Mouse (Mus musculus) liver, embryonic 15.5 days (tissue): Measurements from ENCODE around the gene Dennd1a. TPM values are rescaled to one million over a fixed set of nuclear protein-coding genes. Genes with fewer than 3 reads are reported as not detected.

Source experiments
- ATAC-seq: fragments of 200-750 bp; cut with Nextera tagmentation; 2 replicates; pipeline ENCODE4 v1.8.0; 2017; ENCODE audit warnings: moderate number of reproducible peaks, mild to moderate bottlenecking, moderate library complexity; ENCODE audit not compliant: insufficient read depth
- H3K27ac ChIP-seq: fragments of 300-500 bp; sonication (generic); replicated peaks from 2 replicates; pipeline ENCODE4 v1.5.1; 2015; ENCODE audit warnings: mild to moderate bottlenecking, inconsistent platforms
- H3K27me3 ChIP-seq: fragments of 300-500 bp; sonication (generic); 2 replicates; pipeline ENCODE4 v1.6.1; 2015; ENCODE audit warnings: mild to moderate bottlenecking, inconsistent platforms
- H3K36me3 ChIP-seq: fragments of 300-500 bp; sonication (generic); replicated peaks from 2 replicates; pipeline ENCODE4 v1.6.1; 2015; ENCODE audit warnings: moderate library complexity, mild to moderate bottlenecking, inconsistent platforms
- H3K4me1 ChIP-seq: fragments of 300-500 bp; sonication (generic); replicated peaks from 2 replicates; pipeline ENCODE4 v1.6.1; 2015; ENCODE audit warnings: inconsistent platforms
- H3K4me2 ChIP-seq: fragments of 300-500 bp; sonication (generic); 2 replicates; pipeline ENCODE4 v1.6.1; 2015; ENCODE audit warnings: moderate library complexity, mild to moderate bottlenecking, inconsistent platforms
- H3K4me3 ChIP-seq: fragments of 300-500 bp; sonication (generic); replicated peaks from 2 replicates; pipeline ENCODE4 v1.5.1; 2015; ENCODE audit warnings: mild to moderate bottlenecking, inconsistent platforms
- H3K9ac ChIP-seq: fragments of 300-500 bp; sonication (generic); 2 replicates; pipeline ENCODE4 v1.6.1; 2015; ENCODE audit warnings: moderate library complexity, mild to moderate bottlenecking, inconsistent platforms
- H3K9me3 ChIP-seq: fragments of 300-500 bp; sonication (generic); replicated peaks from 2 replicates; pipeline ENCODE4 v1.6.1; 2016; ENCODE audit warnings: inconsistent platforms
- WGBS: fragments of 180-500 bp; shearing (Covaris S2); methylation state at CpG from one replicate; pipeline ENCODE4 v1.1.7; 2015; ENCODE audit warnings: mixed read lengths; ENCODE audit not compliant: insufficient replicate concordance; 5-methylcytosine and 5-hydroxymethylcytosine counted together
- polyA plus RNA-seq: library from polyadenylated mRNA; unstranded; fragments of >200 nt; fragmentation: Nextera tagmentation; extraction: Ambion mirVana; gene quantifications from 2 replicates; pipeline ENCODE4 v1.2.1, GENCODE M21; 2015

Gene Dennd1a
- polyA plus RNA-seq, 1 experiment from 2014 or later = 9.9 TPM

DNA sequence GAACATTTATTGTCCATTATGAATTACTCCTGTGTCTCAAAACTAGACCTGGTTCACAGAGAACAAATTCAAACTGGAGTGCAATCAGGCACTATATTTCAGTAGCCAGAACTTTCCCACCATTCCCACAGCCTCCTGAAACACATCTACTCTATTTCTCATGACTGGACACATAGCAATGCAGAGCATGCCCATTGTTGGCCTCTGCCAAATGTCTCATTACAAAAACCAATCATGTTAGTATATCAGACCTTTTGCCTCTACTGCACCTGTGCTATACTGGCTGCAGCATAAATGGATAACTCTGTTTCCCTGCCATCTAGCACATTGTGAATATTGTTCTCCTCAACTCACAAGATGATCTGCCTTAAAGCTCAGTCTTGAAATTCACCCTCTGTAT is 238.2 kb downstream of the Dennd1a start:
- Histone ChIP-seq H3K27me3 (no peaks in the 10 kb centered on the region), H3K27ac (no peak overlapping the region), H3K4me3 (no peak overlapping the region), H3K36me3 (no peaks in the 10 kb centered on the region), H3K4me2 (no peak overlapping the region), H3K4me1 (peaks cover 19% of the 10 kb centered on the region; the same call in 1 of the 2 replicates), H3K9ac (no peak overlapping the region), H3K9me3 (no peaks in the 10 kb centered on the region)
- no peak for ATAC-seq

DNA sequence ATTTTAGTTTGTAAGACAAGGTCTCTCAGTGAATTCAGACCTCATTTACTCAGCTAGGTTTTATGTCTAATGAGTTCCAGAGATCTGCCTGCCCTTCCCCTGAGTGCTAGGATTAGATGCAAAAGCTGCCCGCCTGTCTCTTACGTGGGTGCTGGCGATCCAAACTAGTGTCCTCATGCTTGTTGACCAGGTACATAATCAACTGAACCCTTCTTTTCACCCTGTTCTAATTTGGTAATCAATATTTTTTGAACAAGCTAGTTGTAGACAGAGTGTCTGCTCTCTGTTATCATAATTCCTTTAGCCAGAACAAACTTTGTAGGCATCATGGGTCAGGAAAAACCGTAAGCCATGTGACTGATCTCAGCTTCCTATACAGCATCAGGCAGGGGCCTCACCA is 241.9 kb downstream of the Dennd1a start:
- no peak overlapping the region for H3K4me2 ChIP-seq
- no peak for ATAC-seq
- H3K27ac ChIP-seq = no peak overlapping the region
- H3K4me1 ChIP-seq = no peaks in the 10 kb centered on the region
- H3K9ac ChIP-seq = no peak overlapping the region
- H3K27me3 ChIP-seq = no peaks in the 10 kb centered on the region
- H3K36me3 ChIP-seq = no peaks in the 10 kb centered on the region; the same call in 1 of the 2 replicates
- H3K9me3 ChIP-seq = no peaks in the 10 kb centered on the region
- WGBS = 79% methylated on average over 4 of the region's 4 CpGs
- H3K4me3 ChIP-seq = no peak overlapping the region

DNA sequence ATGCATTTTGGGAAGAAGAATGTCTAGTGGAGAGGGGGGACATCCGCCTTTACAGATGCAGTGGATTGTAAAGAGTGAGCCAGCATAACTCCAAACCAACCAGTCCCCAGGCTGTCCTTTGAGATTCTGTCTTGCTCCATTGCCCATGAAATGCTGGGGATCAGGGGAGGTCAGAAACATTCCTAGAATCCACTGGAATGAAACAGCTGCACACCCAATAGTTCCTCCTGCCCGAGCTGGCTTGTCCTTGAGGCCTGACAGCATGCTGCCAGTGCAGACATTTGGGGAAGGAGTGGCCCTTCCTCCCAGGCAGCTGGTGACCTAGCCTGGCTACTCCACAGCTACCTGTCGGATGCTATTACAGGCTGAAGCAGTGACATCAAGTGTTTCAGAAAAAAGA is 246.3 kb downstream of the Dennd1a start:
- WGBS = 58% methylated on average over 3 of the region's 3 CpGs
- Histone ChIP-seq H3K9me3 (no peaks in the 10 kb centered on the region), H3K36me3 (no peaks in the 10 kb centered on the region; the same call in 1 of the 2 replicates), H3K4me3 (no peak overlapping the region), H3K27ac (no peak overlapping the region), H3K4me2 (no peak overlapping the region), H3K4me1 (no peaks in the 10 kb centered on the region), H3K9ac (no peak overlapping the region), H3K27me3 (no peaks in the 10 kb centered on the region)
- ATAC-seq = no peak

DNA sequence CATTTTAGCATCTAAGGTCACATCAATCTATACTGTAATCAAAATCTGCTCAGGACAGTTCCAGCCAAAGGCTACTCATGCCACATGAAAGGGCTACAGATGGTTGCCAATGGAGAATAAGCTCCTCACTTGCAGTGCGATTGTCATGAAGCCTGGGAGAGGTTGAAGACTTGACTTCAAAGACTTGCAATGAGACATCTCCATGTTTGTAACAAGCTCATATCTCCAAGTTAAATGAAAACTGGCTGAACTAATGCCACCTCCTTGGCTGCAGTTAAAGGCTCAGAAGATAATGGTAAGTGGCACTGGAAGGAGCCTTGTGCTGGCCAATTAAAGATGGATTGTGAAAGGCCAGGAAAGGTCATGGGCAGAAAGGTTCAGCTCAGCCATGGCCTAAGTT is 247.6 kb downstream of the Dennd1a start:
- H3K9me3 ChIP-seq = no peaks in the 10 kb centered on the region
- no peaks in the 10 kb centered on the region for H3K4me1 ChIP-seq
- no peaks in the 10 kb centered on the region; the same call in 1 of the 2 replicates for H3K36me3 ChIP-seq
- H3K4me3 ChIP-seq = no peak overlapping the region
- no peak overlapping the region for H3K27ac ChIP-seq
- no peak overlapping the region for H3K4me2 ChIP-seq
- WGBS = 86% methylated on average over 1 of the region's 1 CpGs
- H3K27me3 ChIP-seq = no peaks in the 10 kb centered on the region
- H3K9ac ChIP-seq = no peak overlapping the region
- ATAC-seq = no peak

DNA sequence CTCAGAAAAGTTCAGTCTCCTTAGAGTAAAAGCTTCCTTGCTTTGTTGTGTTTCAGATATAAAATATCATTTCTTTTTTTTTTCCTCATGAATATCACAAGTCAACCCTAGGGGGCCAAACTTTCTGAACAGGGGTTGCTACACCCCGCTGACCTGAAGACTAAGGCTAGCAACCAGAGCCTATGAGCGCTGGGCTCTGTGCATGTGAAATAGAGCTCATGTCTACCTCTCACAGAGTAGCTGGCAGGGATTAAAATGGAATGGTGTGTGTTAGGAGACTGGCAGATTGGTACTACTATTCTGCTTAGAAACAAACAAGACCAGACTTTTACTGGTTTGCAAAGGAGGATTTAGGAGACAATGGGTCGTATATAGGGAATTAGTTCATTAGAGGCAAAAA is 258.9 kb downstream of the Dennd1a start:
- H3K9ac ChIP-seq = no peak overlapping the region
- no peak overlapping the region for H3K4me3 ChIP-seq
- no peaks in the 10 kb centered on the region for H3K36me3 ChIP-seq
- H3K9me3 ChIP-seq = no peaks in the 10 kb centered on the region
- H3K27me3 ChIP-seq = no peaks in the 10 kb centered on the region
- no peak overlapping the region for H3K27ac ChIP-seq
- H3K4me2 ChIP-seq = no peak overlapping the region
- WGBS = 79% methylated on average over 3 of the region's 3 CpGs
- H3K4me1 ChIP-seq = no peaks in the 10 kb centered on the region
- no peak for ATAC-seq

DNA sequence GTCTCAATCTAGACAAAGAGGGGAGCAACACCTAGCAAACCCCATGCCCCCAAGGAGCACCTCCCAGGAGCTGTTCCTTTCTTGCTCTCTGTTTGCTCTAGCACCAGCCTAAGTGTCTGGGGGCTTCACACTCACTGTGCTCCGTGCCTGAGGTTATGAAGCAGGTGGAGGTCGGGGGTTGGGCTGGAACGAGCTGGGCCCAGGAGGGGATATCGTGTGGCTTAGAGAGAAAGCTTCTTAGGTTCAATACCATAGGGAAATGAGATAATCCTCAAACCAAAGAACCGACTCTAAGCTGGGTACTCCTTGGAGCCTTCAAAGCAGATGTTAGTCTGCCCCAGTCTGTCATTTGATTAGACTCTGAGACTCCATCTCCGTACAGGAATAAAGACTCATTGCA is 261.6 kb downstream of the Dennd1a start:
- Histone ChIP-seq H3K27ac (no peak overlapping the region), H3K9ac (no peak overlapping the region), H3K27me3 (no peaks in the 10 kb centered on the region), H3K36me3 (no peaks in the 10 kb centered on the region), H3K4me2 (no peak overlapping the region), H3K4me1 (no peaks in the 10 kb centered on the region), H3K9me3 (no peaks in the 10 kb centered on the region), H3K4me3 (no peak overlapping the region)
- 65% methylated on average over 6 of the region's 6 CpGs for WGBS
- no peak for ATAC-seq

DNA sequence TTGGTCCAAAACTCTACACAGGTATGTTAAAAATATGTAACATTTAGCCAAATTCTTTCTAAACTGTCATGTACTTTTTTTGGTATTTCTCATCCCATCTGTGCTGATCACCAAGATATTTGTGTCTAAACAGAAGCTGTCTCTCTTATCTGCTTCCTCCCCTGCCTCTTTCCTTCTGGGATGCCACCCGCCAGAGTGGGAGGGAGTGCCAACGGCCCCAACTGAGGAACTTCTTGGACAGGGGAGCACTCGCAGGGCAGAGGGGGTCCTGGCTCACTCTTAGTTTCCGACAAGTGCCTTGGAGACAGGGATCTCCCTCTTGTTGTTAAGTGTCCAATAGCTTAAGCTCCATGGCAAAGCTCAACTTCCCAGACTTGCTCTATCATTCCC is 263.5 kb downstream of the Dennd1a start:
- no peaks in the 10 kb centered on the region for H3K27me3 ChIP-seq
- H3K4me1 ChIP-seq = no peaks in the 10 kb centered on the region
- no peaks in the 10 kb centered on the region for H3K9me3 ChIP-seq
- no peak overlapping the region for H3K9ac ChIP-seq
- H3K27ac ChIP-seq = no peak overlapping the region
- no peaks in the 10 kb centered on the region for H3K36me3 ChIP-seq
- ATAC-seq = no peak
- no peak overlapping the region for H3K4me2 ChIP-seq
- WGBS = 60% methylated on average over 4 of the region's 4 CpGs
- H3K4me3 ChIP-seq = no peak overlapping the region

DNA sequence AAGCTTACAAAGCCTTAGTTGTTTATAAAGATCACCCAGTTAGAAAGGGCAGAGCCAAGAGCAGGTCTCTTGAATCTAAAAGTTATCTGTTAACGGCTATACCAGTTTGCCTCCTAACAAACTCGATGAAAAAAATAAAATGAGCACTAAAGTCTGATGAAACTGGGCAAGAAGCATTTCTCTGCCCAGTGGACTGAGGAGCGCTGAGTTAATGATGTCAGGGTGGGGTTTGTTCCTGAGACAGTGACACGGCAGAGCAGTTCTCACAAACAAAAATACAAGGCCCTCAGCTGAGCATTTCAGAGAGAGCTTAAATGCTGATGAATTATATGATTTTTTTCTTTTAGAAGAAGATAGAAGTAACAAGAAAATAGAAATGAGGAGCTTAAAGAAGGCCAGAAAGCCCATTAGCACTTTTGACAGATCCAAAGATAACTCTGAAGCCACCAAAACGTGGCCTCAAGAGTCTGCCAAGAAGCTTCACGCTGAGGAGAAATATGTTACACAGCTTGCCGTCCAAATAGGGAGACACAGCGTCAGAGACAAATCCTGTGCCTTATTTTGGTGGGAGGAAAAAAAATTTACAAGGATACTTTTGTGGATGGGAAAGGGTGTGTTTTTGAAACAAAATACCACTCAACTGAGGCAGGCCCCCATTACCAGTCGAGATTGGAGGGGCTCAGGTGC is 264.0 kb downstream of the Dennd1a start:
- Histone ChIP-seq H3K27me3 (no peaks in the 10 kb centered on the region), H3K9ac (no peak overlapping the region), H3K27ac (no peak overlapping the region), H3K4me3 (no peak overlapping the region), H3K4me1 (no peaks in the 10 kb centered on the region), H3K9me3 (no peaks in the 10 kb centered on the region), H3K36me3 (no peaks in the 10 kb centered on the region), H3K4me2 (no peak overlapping the region)
- 71% methylated on average over 9 of the region's 9 CpGs for WGBS
- ATAC-seq = no peak

DNA sequence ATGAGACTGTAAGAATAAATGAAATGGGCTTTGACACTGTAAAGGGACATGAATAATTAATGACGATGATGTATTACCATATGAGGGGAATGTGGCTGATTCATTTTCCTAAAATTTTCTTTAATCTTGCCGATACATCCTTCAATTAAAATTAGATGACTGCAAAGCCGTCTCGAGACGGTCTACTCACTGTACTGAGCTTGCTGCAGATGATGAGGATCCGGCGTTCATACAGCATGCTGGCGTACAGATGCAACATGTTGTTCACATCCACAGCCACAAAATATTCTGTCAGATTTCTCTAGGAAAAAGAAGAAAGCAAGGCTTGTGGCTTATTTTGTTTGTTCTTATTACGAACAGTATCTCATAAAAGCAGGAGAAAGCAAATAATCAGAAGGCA is 266.0 kb downstream of the Dennd1a start:
- no peaks in the 10 kb centered on the region for H3K9me3 ChIP-seq
- no peak overlapping the region for H3K4me3 ChIP-seq
- no peak for ATAC-seq
- no peak overlapping the region for H3K27ac ChIP-seq
- 87% methylated on average over 9 of the region's 9 CpGs for WGBS
- no peaks in the 10 kb centered on the region for H3K4me1 ChIP-seq
- no peak overlapping the region for H3K9ac ChIP-seq
- no peaks in the 10 kb centered on the region for H3K36me3 ChIP-seq
- H3K27me3 ChIP-seq = no peaks in the 10 kb centered on the region
- H3K4me2 ChIP-seq = no peak overlapping the region

DNA sequence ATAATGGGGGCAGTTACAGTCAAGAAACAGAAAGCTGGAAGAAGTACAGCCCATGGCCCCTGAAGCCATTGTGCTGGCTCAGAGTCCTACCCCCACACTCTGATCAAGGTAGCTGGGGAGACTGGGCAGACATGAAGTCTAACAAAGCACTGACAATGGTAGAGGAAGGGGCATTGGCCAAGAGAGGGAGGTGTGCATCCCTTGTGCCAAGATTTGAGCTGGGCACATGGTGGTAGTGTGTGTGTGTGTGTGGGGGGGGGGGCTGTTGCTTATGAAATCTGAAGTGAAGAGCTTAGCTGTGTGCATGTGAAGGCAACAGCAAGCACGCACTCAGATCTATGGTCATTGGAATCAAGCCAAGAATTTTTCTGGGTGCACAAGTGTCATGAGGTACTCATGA is 272.5 kb downstream of the Dennd1a start:
- Histone ChIP-seq H3K9me3 (no peaks in the 10 kb centered on the region), H3K4me3 (no peak overlapping the region), H3K9ac (no peak overlapping the region), H3K36me3 (no peaks in the 10 kb centered on the region), H3K4me2 (no peak overlapping the region), H3K27me3 (no peaks in the 10 kb centered on the region), H3K27ac (no peak overlapping the region), H3K4me1 (no peaks in the 10 kb centered on the region)
- no peak for ATAC-seq
- 53% methylated on average over 1 of the region's 1 CpGs for WGBS

DNA sequence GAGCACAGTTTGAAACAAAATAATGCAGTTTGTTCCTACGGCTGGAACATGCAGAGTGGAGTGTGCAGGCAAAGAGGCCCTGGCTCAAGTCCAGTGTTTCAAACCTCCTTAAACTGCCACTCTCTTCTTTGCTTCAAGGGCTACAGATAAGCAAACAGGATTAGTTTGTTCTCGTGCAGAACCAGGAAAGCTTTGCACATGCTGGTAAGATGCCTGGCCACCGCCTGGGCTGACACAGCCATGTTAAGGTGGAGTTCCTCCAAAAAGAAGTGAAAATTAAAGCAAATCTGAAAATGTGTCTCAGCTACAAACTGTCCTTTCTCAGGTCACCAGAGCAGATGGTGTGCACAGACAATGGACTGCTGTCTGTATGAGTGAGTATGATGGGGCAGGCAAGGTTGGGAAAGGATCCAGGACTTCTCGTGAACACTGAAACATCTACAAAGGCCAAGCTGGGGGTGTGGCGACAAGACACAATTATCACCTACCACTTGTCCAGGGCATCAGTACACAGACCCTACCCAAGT is 273.3 kb downstream of the Dennd1a start:
- Histone ChIP-seq H3K9ac (no peak overlapping the region), H3K4me1 (no peaks in the 10 kb centered on the region), H3K36me3 (no peaks in the 10 kb centered on the region), H3K27me3 (no peaks in the 10 kb centered on the region), H3K4me3 (no peak overlapping the region), H3K9me3 (no peaks in the 10 kb centered on the region), H3K4me2 (no peak overlapping the region), H3K27ac (no peak overlapping the region)
- no peak for ATAC-seq
- 56% methylated on average over 5 of the region's 5 CpGs for WGBS

DNA sequence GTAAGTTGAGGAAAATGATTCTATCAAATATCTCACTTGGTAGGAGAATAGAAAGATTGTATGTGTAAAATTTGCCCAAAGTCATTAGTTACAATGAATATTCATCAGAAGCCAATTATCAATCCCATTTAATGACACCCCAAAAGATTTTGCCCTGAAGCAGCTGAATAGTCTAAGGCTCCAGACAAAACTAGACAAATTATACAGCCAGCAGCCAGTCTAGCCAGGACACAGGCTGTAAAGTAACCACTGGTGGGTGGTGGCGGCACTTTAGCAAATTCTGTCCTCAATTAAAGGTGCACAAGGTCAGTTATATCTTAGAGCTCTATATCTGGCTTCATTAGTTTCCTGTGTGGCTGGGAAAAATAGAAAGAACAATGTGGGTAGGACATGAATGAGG is 280.0 kb downstream of the Dennd1a start:
- Histone ChIP-seq H3K27ac (no peak overlapping the region), H3K4me2 (no peak overlapping the region), H3K9ac (no peak overlapping the region), H3K9me3 (no peaks in the 10 kb centered on the region), H3K4me1 (no peaks in the 10 kb centered on the region), H3K4me3 (no peak overlapping the region), H3K36me3 (no peaks in the 10 kb centered on the region), H3K27me3 (no peaks in the 10 kb centered on the region)
- 63% methylated on average over 1 of the region's 1 CpGs for WGBS
- no peak for ATAC-seq
